Mouse (Mus musculus) mouse embryonic stem cell (cell line): Measurements from ENCODE around the gene Fam213a.
"Not testable (repeated sequence)": the region's sequence is repeated elsewhere in the genome, so short reads cannot be mapped to it uniquely, and the experiment has no call there.

Source experiments
- in situ Hi-C, 2 experiments: fragments of 300-500 bp; cut with MboI; formaldehyde crosslinking; loops; 1 replicate in 1 of 2; 3 replicates in 1 of 2; pipeline ENCODE4 v1.14.3; 2019 to 2020; ENCODE audit warnings: low sequenced_read_pairs in 2 of 2, low pct_unique_long_range_greater_than_20kb in 1 of 2, mixed read lengths in 1 of 2; ENCODE audit not compliant: unreplicated experiment in 1 of 2

Fam213a gene

DNA sequence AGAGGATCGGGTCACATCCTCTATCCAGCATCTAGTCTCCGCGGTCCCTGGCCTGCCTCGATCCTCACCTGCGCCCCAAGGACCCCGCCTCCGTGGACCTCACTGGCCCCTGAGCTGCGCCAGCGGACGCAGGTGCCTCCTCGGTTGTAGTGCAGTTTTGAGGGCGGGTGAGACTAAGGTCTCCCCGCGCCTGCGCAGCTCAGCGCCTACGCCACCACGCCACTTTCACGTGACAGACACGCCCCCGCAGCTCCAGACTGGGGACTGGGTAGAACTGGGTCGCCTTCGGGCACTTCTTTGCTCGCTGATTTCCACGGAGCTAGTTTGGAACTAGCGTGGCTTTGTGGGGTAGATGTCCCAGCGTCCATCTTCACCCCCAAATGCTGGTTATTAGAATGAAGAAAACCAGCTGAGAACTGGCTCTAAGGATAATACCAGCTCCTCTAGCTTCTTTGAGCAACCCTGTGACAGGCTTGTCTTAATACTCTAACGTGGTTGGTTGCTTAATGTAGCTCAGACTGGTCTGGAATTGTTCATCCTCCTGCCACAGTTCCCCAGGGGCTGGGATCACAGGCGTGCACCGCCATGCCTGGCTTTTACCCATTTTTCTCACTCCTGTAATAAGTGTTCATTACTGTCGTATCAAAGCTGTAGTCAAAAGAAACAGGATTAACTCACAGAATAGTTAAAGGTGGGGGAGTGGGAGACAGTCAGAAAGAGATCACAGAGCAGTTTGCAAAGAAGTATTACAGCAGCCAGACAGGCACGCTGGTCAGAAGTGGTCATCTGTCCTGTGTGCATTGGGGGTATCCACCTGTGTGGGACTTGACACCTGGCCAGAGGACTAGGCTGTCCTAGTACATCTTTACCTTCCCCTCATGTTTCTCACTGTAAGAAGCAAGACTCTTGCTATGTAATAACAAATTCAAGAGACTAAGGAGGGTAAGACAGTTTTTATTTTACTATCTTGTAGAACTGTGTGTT is at the start of gene Fam213a:
Fam213a (minus strand) TSS at position 159 of the 984 bp plus-strand sequence.
- in situ Hi-C loops, result loop anchor here in 1 of 2 experiments (25.0 kb wide), 1 partner anchor 702 kb away; no protein-coding TSS in a partner anchor

DNA sequence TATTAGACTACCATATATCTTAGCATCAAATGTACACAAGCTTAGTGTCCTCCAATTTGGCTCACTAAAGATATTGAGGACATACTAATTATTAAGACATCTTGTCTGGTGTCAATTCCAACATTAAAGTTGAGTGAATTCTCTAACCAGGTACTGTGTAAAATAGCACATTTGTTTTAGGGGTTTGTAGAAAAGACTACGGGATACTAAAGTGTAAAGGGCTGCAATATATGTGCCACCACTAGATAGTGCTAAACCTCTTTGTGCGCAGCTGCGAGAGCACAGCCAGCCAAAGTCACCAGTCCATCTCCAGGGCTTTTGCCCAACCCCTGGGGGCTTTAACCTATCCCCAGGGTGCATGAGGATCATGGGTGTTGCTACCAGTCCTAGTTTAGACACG is 39.6 kb upstream of the Fam213a start:
- in situ Hi-C loops, result not testable (repeated sequence)

DNA sequence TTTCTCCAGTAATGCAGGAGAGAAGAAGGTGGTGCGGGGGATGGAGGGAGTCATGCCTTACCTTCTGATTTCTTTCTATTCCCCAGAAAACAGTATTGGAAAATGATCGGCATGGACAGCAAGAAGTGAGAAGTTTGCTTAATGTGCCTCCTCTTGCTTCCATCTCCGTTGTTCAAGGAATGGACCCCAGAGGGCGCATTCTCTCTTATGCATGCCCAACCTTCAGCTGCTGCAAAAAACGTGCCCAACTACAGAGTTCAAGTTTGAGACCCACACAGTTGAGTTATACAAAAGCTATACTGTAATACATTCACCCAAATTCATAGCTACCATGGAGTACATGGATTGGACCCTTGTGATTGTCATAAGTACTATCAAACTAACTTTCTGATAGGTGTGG is 38.9 kb upstream of the Fam213a start:
- in situ Hi-C loops, result no loop called here

DNA sequence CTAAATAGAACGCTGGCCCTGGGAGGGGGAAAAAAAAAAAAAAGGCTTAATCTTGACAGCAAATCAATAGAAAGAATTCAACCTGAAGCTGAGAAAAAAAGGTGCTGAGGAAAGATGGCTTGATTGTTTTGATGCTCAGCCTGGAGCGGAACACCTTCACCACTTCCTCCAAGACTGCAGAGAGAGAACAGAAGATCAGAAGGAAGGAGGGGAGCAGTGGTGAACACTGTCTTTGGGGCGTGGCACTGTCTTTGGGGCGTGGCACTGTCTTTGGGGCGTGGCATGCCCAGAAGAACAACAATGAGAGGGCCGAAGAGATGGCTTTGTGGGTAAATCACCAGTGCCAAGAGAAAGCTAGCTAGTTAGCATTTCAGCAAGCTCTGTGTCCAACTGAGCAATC is 36.9 kb upstream of the Fam213a start:
- in situ Hi-C loops, result no loop called here

DNA sequence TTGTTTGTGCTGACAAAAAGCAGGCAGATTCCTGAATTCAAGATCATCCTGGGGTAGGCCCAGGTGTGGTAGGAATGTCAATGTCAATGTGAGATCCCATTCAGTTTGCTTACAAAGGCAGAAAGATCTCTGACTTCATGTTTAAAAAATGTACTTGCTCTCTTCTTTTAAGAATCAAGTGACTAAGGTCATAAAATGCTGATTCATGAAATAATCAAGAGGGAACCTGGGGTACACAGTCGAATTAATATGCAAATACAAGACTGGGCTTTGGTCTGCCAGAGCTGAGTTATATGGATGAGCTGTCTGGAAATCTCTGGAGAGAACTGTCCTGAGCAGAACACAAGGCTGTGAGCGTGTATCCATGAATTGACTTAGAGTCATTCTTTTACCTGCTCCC is 33.8 kb upstream of the Fam213a start:
- in situ Hi-C loops, result no loop called here

DNA sequence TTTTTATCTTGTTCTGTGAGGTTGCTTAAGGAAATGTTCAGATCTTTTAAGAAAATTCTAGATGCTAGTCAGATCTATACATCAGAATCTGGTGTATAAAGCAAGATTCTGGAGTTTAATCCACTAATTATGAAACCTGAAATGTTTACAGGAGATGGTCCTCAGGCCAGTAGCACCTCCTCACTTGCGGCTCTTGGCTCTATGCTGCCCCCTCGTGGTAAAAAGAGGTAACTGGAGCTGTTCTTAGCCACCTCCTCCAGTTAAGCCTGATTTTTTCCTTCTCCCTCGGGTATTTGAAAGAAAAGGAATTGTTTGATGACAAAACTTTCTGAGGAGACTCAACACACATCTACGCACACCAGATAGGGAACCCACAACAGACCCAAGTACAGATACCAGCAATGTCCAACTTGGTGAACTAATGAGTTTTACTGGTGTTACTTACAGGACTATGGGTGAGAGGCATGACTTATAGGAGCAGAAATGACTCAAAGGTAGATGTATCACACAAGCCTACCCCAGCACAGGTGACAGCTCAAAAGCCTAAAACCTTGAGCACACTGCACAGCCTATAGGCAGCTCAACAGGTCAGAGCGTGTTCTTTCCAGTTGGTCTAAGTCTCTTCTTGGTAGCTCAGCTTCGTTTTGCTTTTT is 21.7 kb upstream of the Fam213a start:
- in situ Hi-C loops, result no loop called here

DNA sequence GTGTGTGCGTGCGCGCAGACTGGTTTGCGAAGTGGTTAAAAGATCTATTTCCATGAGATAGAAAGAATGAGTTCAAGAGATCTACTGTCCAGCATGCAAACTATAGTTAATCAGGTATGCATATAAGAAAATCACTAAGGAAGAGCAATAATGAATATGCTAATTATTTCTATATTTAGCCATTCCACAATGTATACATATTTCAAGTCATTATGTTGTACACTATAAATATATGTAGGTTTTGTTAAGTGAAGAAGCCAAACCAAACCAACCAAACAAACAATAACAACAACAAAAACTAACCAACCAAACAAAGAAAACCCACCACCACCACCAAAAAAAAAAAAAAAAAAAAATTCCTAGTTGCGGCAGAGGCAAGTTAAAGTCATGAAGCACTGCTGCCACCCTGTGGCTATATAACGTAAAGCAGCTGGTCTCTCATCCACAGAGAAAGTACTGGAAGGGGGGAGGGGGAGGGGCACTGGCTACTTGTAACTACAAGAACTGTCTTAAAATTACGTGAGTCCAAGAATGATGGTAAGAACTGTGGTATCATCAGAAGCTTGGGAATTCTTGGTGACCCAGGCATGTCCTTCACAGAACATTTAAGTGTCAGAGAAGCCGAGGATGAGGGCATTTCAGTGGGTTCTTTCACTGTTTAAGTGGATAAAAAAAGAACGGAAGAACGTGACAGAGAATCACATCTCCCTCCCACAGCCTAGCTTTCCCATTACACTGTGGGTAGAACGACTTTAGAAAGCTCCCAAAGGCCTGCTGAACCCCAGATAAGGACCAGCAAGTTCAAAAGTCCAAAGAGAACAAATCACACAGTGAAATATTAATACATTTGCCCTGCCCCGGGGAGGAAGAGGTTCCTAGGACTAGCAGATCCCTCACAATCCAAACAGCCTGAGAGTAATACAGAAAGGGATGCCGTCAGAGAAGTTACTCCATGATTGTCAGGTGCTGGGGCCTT is 19.8 kb upstream of the Fam213a start:
- in situ Hi-C loops, result no loop called here

DNA sequence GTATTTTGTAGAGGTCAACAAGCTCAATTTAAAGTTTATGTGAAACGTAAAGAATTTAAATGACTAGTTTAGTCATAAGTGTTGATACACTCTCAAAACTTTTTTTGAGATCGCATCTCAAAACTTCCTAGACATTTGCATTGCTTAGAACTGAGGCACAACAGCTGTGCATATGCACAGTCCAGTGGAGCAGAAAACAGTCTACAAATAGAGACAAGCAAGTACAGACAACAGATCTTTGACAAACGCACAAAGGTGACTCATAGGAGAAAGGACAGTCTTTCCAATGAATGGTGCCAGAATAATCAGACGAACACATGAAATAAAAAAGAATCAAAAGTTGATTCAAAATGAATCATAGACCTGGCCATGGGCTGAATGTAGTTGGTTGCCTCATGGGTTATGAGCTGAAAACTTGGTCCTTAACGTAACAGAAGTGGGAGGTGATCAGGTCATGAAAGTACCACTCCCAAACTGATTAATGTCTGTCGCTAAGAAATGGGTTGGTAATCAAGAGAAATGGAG is 17.5 kb upstream of the Fam213a start:
- in situ Hi-C loops, result no loop called here

DNA sequence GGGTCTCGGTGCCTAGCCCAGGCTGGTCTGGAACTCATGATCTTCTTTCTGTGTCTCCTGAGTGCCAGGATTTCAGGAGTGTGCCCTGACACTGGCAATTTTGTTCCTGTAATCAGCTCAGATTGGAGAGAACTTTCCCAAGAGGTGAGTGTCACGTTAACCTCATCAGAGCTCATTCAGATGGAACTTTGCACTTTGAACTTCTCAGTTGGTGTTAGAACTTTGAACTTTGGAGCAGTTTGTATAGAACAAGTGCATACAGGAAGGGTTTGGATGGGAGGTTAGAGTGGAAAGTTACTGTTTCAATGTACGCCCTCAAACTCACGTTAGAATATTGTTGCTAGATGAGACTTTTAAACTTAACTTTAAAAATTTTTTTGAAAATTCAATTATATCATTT is 15.7 kb upstream of the Fam213a start:
- in situ Hi-C loops, result no loop called here

DNA sequence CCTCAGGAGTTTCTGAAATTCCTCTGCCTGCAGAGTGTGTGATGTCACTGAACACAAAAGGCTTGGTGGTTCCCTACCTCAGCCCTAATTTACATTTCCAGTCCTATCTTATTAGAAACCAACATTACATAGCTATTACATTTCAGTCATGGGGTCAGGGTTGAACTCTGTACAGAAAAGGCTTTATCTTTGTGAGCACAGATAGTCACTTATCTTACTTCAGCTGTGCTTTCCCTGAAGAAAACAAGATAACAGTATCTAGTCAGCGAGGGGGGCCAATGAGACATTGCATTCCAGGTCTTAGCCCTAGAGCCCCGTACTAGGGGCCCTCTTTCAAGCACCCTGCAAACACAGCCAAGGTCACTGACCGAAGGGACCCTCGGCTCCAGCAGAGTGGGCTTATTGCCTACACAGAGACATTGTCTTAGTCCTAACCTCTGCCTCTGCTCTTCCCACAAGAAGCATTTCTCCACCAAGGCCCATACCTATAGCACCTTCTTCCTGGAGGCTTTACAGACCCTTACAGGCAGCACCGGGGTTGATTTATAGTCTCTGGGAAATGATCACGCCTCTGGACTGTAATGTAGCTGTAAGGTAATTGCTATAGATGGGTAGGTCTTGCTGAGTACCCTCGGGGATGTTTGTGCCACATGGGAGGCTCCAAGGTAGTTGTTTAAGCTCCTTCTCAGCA is 12.2 kb upstream of the Fam213a start:
- in situ Hi-C loops, result no loop called here

DNA sequence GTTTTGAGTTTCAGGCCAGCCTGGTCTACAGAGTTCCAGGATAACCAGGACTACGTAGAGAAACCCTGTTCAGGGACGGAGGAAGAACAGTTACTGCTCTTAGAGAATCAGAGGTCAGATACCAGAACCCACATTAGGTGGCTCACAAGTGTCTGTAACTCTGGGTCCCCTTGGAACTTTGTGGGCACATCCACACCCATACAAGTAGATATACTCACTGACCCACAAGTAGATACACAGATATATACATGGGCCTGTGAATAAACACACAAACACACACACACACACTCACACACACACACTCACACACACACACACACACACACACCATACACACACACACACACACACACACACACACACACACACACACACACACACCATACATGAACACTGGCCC is 11.5 kb upstream of the Fam213a start:
- in situ Hi-C loops, result no loop called here

DNA sequence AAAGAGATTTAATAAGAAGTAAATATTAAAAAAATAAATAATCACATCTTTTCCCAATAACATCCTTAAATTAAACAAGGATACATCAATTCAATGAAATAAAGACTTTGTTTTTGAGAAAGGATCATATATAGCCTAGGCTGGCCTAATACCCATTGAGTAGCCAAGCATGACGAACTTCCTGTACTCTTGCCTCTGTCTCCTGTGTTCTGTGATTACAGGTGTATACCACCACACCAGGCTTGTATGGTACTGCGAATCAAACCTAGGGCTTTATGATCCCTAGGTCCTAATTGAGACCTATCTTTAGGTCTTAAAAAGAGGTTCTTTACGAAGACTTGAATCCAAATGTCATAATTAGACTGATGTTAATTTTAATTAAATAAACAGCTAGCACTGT is 7.7 kb upstream of the Fam213a start:
- in situ Hi-C loops, result loop anchor here in 1 of 2 experiments (25.0 kb wide), 1 partner anchor 709 kb away; no protein-coding TSS in a partner anchor

DNA sequence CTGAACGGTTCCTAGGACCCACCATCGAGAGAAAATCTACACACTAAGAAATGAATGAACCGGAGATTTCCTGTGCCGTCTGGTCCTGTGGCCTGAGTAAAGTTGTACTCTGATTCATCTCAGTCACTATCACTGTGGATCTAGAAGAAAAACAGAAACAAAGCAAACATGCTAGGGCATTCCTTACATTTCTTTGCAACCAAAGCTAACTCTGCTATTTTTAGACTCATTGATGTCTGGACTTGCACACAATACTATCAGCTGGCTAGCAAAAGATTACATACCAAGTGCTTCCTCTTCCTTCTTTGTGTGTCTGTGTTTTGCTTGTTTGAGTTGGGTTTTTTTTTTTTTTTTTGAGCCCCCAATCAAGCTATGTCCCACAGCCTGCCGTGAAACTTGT is 3.9 kb upstream of the Fam213a start:
- in situ Hi-C loops, result loop anchor here in 1 of 2 experiments (25.0 kb wide), 1 partner anchor 705 kb away; no protein-coding TSS in a partner anchor

DNA sequence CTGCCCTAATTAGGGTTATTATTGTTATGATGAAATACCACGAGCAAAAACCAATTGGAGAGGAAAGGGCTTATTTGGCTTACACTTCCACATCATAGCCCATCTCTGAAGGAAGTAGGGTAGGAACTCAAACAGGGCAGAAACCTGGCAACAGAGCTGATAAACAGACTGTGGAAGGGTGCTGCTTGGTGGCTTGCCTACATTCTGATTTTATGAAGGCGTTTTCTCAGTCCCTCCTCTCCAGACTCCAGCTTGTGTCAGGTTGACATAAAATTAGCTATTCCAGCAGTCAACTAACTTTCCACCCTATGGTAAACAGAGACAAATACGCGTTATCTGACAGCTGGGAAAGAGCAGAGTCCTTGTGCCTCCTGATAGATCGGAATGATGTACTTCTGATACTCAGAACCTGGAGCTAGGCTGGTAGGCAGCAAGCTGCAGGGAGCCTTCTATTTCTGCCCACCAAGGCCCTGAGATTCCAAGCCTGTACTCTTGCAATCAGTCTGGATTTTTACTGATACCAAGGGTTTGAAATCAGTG is 1.2 kb upstream of the Fam213a start:
- in situ Hi-C loops, result loop anchor here in 1 of 2 experiments (25.0 kb wide), 1 partner anchor 702 kb away; no protein-coding TSS in a partner anchor

DNA sequence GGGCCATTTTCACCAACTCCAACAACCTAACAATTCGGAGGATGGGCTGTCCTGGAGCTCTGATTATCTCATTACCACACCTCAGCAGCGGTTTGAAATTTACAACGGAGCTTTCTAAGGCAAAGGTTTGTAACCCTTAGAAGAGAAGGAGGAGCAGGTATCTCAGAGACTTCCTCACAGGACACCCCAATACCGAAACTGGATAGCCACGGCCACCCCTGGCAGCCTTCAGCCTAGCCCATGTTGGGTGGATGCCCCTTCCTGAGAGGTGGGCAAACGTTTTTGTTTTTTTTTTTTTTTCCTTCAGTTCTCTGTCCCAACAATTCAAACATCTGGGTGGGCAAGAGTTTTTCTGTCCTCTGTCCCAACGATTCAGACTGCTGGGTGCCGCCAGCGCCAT is 445 bp downstream of the Fam213a start:
- in situ Hi-C loops, result loop anchor here in 1 of 2 experiments (25.0 kb wide), 1 partner anchor 701 kb away; no protein-coding TSS in a partner anchor

DNA sequence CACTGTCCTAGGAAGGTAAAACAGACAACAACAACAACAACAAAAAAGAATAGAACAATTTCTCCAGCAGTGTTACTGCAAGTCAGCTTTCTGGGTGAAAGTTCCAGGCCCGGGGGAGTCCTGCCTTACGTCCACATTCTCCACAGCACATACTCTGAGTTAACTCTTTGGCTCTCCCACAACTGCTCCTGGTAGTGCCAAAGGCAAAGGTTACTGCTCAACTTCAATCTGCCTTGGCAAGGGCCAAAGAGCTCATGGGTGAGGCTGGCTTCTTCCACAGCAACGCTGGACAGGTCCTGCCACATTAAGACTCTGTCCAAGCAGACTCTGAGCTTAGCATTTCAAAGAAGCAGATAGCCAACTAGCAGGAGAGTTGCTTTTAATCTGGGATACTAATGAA is 1.7 kb downstream of the Fam213a start:
- in situ Hi-C loops, result loop anchor here in 1 of 2 experiments (25.0 kb wide), 1 partner anchor 700 kb away; no protein-coding TSS in a partner anchor

DNA sequence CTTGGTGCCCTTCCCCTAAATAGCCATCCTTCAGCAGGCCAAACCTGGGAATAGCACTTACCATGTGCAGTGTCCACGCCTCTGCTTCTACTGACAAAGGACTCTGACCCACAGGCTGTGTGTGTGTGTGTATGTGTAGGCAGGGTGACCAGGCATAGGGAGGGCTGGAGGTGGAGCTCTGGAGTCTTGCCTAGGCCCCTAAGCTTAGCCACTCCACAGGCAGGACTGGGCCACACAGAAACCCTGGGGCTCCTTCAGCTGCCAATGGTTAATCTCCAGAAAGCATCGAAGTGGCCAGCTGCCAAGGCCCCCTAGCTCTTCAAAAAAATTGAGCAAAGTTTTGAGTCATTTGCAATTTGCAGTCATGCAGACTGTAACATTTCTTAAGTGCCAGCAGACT is 5.5 kb downstream of the Fam213a start:
- in situ Hi-C loops, result loop anchor here in 1 of 2 experiments (25.0 kb wide), 1 partner anchor 696 kb away; no protein-coding TSS in a partner anchor
